Mouse (Mus musculus) midbrain, postnatal 0 days (tissue): ENCODE results near the gene Mest. TPM values are rescaled to one million over a fixed set of nuclear protein-coding genes. Genes with fewer than 3 reads are reported as not detected.

Experiments used
- ATAC-seq: fragments of 200-750 bp; cut with Nextera tagmentation; 2 replicates; pipeline ENCODE4 v1.8.0; 2017; ENCODE audit warnings: moderate number of reproducible peaks, mild to moderate bottlenecking, moderate TSS enrichment, moderate library complexity; ENCODE audit not compliant: low FRiP score
- DNase-seq: peaks from one replicate; pipeline ENCODE4 v3.0.0-alpha.2; 2015; ENCODE audit warnings: low spot score
- H3K27ac ChIP-seq: fragments of 300-500 bp; sonication (generic); 2 replicates; pipeline ENCODE4 v1.5.1; 2014; ENCODE audit warnings: low read depth, mild to moderate bottlenecking, low read length, mixed read lengths
- H3K27me3 ChIP-seq: fragments of 300-500 bp; sonication (generic); 2 replicates; pipeline ENCODE4 v1.6.1; 2014; ENCODE audit warnings: low read length, control low read depth, mixed read lengths; ENCODE audit not compliant: insufficient read depth
- H3K36me3 ChIP-seq: fragments of 300-500 bp; sonication (generic); 2 replicates; pipeline ENCODE4 v1.6.1; 2014; ENCODE audit warnings: low read length, control low read depth, mixed read lengths; ENCODE audit not compliant: insufficient read depth
- H3K4me1 ChIP-seq: fragments of 300-500 bp; sonication (generic); 2 replicates; pipeline ENCODE4 v1.6.1; 2014; ENCODE audit warnings: mild to moderate bottlenecking, control low read depth, antibody characterized with exemption, low read length, mixed read lengths; ENCODE audit not compliant: insufficient read depth
- H3K4me2 ChIP-seq: fragments of 300-500 bp; sonication (generic); 2 replicates; pipeline ENCODE4 v1.6.1; 2014; ENCODE audit warnings: low read depth, mild to moderate bottlenecking, low read length, mixed read lengths; ENCODE audit not compliant: poor library complexity, severe bottlenecking
- H3K4me3 ChIP-seq: fragments of 300-500 bp; sonication (generic); 2 replicates; pipeline ENCODE4 v1.5.1; 2014; ENCODE audit warnings: low read depth, mild to moderate bottlenecking, low read length, moderate library complexity
- H3K9ac ChIP-seq: fragments of 300-500 bp; sonication (generic); replicated peaks from 2 replicates; pipeline ENCODE4 v1.6.1; 2014; ENCODE audit warnings: mild to moderate bottlenecking, low read length, moderate library complexity, mixed read lengths; ENCODE audit not compliant: poor library complexity, severe bottlenecking
- H3K9me3 ChIP-seq: fragments of 300-500 bp; sonication (generic); 2 replicates; pipeline ENCODE4 v1.6.1; 2016; ENCODE audit warnings: low read length, control low read depth
- CTCF ChIP-seq: IDR thresholded peaks from 2 replicates; pipeline ENCODE4 v1.5.1; 2016; ENCODE audit warnings: antibody characterized with exemption, mild to moderate bottlenecking
- WGBS: fragments of 180-500 bp; shearing (Covaris S2); extraction: QIAGEN DNeasy Blood & Tissue Kit; methylation state at CpG from one replicate; pipeline ENCODE4 v1.1.7; 2014; 5-methylcytosine and 5-hydroxymethylcytosine counted together
- polyA plus RNA-seq: library from polyadenylated mRNA; unstranded; fragments of >200 nt; fragmentation: Nextera tagmentation; extraction: Ambion mirVana; gene quantifications from 2 replicates; pipeline ENCODE4 v1.2.1, GENCODE M21; 2015
- total RNA-seq: library from RNA; depleted of rRNA; stranded (reverse); fragments of >200 nt; gene quantifications from 2 replicates; pipeline ENCODE4 v1.2.3, GENCODE M21; 2014

The Mest gene
- total and polyA plus RNA-seq, 2 experiments from 2014 or later: 165 to 323 TPM

GRCm38 (mm10) chr6:30722385-30723164 lies 772 bp upstream of the Mest start:
- ATAC-seq (peak; percentile 90), DNase-seq (peak; percentile 68)
- Histone ChIP-seq H3K9me3 (no peaks in the 10 kb centered on the region), H3K36me3 (no peaks in the 10 kb centered on the region), H3K27me3 (no peaks in the 10 kb centered on the region), H3K9ac (no peak overlapping the region), H3K4me2 (no peak overlapping the region), H3K4me1 (peaks cover 11% of the 10 kb centered on the region), H3K27ac (peak overlapping the region; percentile 77), H3K4me3 (no peak overlapping the region)
- WGBS: 33% methylated on average over 4 of the region's 4 CpGs
- no peak for TF ChIP-seq CTCF

GRCm38 (mm10) chr6:30730301-30730971 lies 7.1 kb downstream of the Mest start:
- Histone ChIP-seq H3K9me3 (no peaks in the 10 kb centered on the region), H3K4me3 (no peak overlapping the region), H3K4me2 (no peak overlapping the region), H3K27ac (no peak overlapping the region), H3K9ac (no peak overlapping the region), H3K27me3 (no peaks in the 10 kb centered on the region), H3K4me1 (no peaks in the 10 kb centered on the region; the same call in 1 of the 2 replicates), H3K36me3 (no peaks in the 10 kb centered on the region)
- DNase-seq (no peak), ATAC-seq (no peak)
- no peak for TF ChIP-seq CTCF
- 57% methylated on average over 12 of the region's 12 CpGs for WGBS

- peaks cover 8% of the 10 kb centered on the region; the same call in 1 of the 2 replicates for H3K9me3 ChIP-seq
- H3K27ac ChIP-seq: no peak overlapping the region
- H3K4me3 ChIP-seq: no peak overlapping the region
- no peaks in the 10 kb centered on the region for H3K36me3 ChIP-seq
- H3K4me2 ChIP-seq: no peak overlapping the region
- no peaks in the 10 kb centered on the region for H3K27me3 ChIP-seq
- TF ChIP-seq CTCF: no peak
- DNase-seq (no peak), ATAC-seq (no peak)
- whole genome bisulfite sequencing: 42% methylated on average over 18 of the region's 18 CpGs
- H3K9ac ChIP-seq: no peak overlapping the region
- no peaks in the 10 kb centered on the region; the same call in 1 of the 2 replicates for H3K4me1 ChIP-seq
Measured at GRCm38 (mm10) chr6:30732571-30733130, 9.3 kb downstream of the Mest start.

GRCm38 (mm10) chr6:30734465-30734864 lies 11.1 kb downstream of the Mest start:
- Histone ChIP-seq H3K27ac (no peak overlapping the region), H3K9ac (no peak overlapping the region), H3K4me1 (no peaks in the 10 kb centered on the region; the same call in 1 of the 2 replicates), H3K36me3 (no peaks in the 10 kb centered on the region), H3K27me3 (no peaks in the 10 kb centered on the region), H3K9me3 (peaks cover 12% of the 10 kb centered on the region; the same call in 1 of the 2 replicates), H3K4me2 (no peak overlapping the region), H3K4me3 (no peak overlapping the region)
- 65% methylated on average over 6 of the region's 6 CpGs for WGBS
- TF ChIP-seq CTCF: no peak
- no peak for ATAC-seq
- no peak for DNase-seq

GRCm38 (mm10) chr6:30734988-30735727 lies 11.8 kb downstream of the Mest start:
- Histone ChIP-seq H3K4me1 (no peaks in the 10 kb centered on the region; the same call in 1 of the 2 replicates), H3K27me3 (no peaks in the 10 kb centered on the region), H3K9me3 (peaks cover 12% of the 10 kb centered on the region; the same call in 1 of the 2 replicates), H3K9ac (no peak overlapping the region), H3K4me2 (peak overlapping the region; percentile 1), H3K36me3 (no peaks in the 10 kb centered on the region), H3K4me3 (no peak overlapping the region), H3K27ac (peak overlapping the region; percentile 51; the same call in 1 of the 2 replicates)
- ATAC-seq (no peak), DNase-seq (no peak)
- WGBS: 51% methylated on average over 22 of the region's 22 CpGs
- TF ChIP-seq CTCF: no peak
